Mouse (Mus musculus): ENCODE results near the gene Oasl2. TPM values are rescaled to one million over a fixed set of nuclear protein-coding genes. Genes with fewer than 3 reads are reported as not detected.
A peak's percentile ranks its signal among the peaks of the same experiment; 100 is the strongest.
"Not testable (repeated sequence)": the region's sequence is repeated elsewhere in the genome, so short reads cannot be mapped to it uniquely, and the experiment has no call there.

The Oasl2 gene
- total RNA-seq, 4 experiments from 2014 or later, result 1.3 to 9.8 (median 4.7) TPM

GRCm38 (mm10) chr5:114915854-114916253, 19.1 kb downstream of the Oasl2 start:
- no peak for DNase-seq (ENCODE audit: low spot score in 2 of 2)

GRCm38 (mm10) chr5:114916777-114917176, 20.0 kb downstream of the Oasl2 start:
- no peak for DNase-seq (ENCODE audit: low spot score in 2 of 2)

- not testable (repeated sequence) for DNase-seq (ENCODE audit: low spot score in 2 of 2)
Observed at GRCm38 (mm10) chr5:114917357-114917756, 20.6 kb downstream of the Oasl2 start.

GRCm38 (mm10) chr5:114921551-114922365, 25.0 kb downstream of the Oasl2 start:
- DNase-seq (ENCODE audit: low spot score in 2 of 2), result no peak

- DNase-seq (ENCODE audit: low spot score in 2 of 2), result no peak
Observed at GRCm38 (mm10) chr5:114922366-114922731, 25.6 kb downstream of the Oasl2 start.

GRCm38 (mm10) chr5:114922998-114923473, 26.3 kb downstream of the Oasl2 start, which contains the start of gene Oasl1:
Gene Oasl1, plus strand, starts transcription at chr5:114923240.
- no peak for DNase-seq (ENCODE audit: low spot score in 2 of 2)

GRCm38 (mm10) chr5:114926153-114926684, 29.5 kb downstream of the Oasl2 start:
- no peak for DNase-seq (ENCODE audit: low spot score in 2 of 2)

GRCm38 (mm10) chr5:114926753-114927152, 30.0 kb downstream of the Oasl2 start:
- DNase-seq (ENCODE audit: low spot score in 2 of 2), result no peak

GRCm38 (mm10) chr5:114931626-114932025, 34.9 kb downstream of the Oasl2 start:
- DNase-seq (ENCODE audit: low spot score in 2 of 2), result no peak

- no peak for DNase-seq (ENCODE audit: low spot score in 2 of 2)
Observed at GRCm38 (mm10) chr5:114933206-114933605, 36.5 kb downstream of the Oasl2 start.

- DNase-seq (ENCODE audit: low spot score in 2 of 2), result no peak
Observed at GRCm38 (mm10) chr5:114935838-114936237, 39.1 kb downstream of the Oasl2 start.

GRCm38 (mm10) chr5:114941138-114941537, 44.4 kb downstream of the Oasl2 start:
- DNase-seq (ENCODE audit: low spot score in 2 of 2), result not testable (repeated sequence)

GRCm38 (mm10) chr5:114942074-114942765, 45.5 kb downstream of the Oasl2 start, which contains the start of gene 2210016L21Rik:
Gene 2210016L21Rik, plus strand, starts transcription at chr5:114942158.
- DNase-seq (ENCODE audit: low spot score in 2 of 2), result peak; percentile 82 to 85

GRCm38 (mm10) chr5:114942766-114943130, 46.0 kb downstream of the Oasl2 start:
- DNase-seq (ENCODE audit: low spot score in 2 of 2), result no peak

GRCm38 (mm10) chr5:114945072-114945471, 48.3 kb downstream of the Oasl2 start:
- DNase-seq (ENCODE audit: low spot score in 2 of 2), result no peak

- DNase-seq (ENCODE audit: low spot score in 2 of 2), result no peak
Observed at GRCm38 (mm10) chr5:114948891-114949290, 52.2 kb downstream of the Oasl2 start.

- no peak for DNase-seq (ENCODE audit: low spot score in 2 of 2)
Observed at GRCm38 (mm10) chr5:114949316-114949715, 52.6 kb downstream of the Oasl2 start.

GRCm38 (mm10) chr5:114949812-114950211, 53.1 kb downstream of the Oasl2 start:
- DNase-seq (ENCODE audit: low spot score in 2 of 2), result no peak

GRCm38 (mm10) chr5:114950669-114951068, 53.9 kb downstream of the Oasl2 start:
- DNase-seq (ENCODE audit: low spot score in 2 of 2), result no peak

GRCm38 (mm10) chr5:114951279-114951880, 54.6 kb downstream of the Oasl2 start:
- no peak for DNase-seq (ENCODE audit: low spot score in 2 of 2)

GRCm38 (mm10) chr5:114953326-114953725, 56.6 kb downstream of the Oasl2 start:
- no peak for DNase-seq (ENCODE audit: low spot score in 2 of 2)

GRCm38 (mm10) chr5:114958069-114958468, 61.3 kb downstream of the Oasl2 start:
- no peak for DNase-seq (ENCODE audit: low spot score in 2 of 2)
